Mouse (Mus musculus) G1E-ER4 (cell line): Measurements from ENCODE around the gene Grip1. TPM values are rescaled to one million over a fixed set of nuclear protein-coding genes. Genes with fewer than 3 reads are reported as not detected.

Source experiments
- GATA1 ChIP-seq: IDR thresholded peaks from one replicate; pipeline ENCODE4 v1.8.0; 2012; ENCODE audit warnings: low read length, inconsistent platforms
- polyA plus RNA-seq: library from polyadenylated mRNA; stranded (reverse); fragments of >175 nt; gene quantifications from 2 replicates; pipeline ENCODE4 v1.2.3, GENCODE M21; 2012

Grip1 gene
- polyA plus RNA-seq, 1 experiment = not detected

DNA sequence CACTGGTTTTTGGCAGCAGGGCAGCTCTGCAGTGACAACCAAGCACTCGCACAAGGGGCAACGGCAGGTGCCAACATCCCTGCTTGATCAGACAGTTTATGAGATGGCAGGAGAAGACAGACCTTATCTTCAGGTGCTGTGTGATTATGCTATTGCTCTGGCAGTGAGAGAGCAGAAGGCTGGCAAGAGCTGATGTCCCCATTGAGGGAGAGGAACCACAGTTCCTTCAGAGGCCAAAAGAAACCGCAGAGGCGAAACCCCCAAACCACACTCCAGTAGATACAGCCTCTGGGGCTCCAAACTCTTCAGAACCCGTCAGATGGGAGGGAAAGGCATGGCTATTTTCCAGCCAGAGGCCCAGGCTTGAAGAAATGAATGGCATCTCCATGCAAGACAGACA is 932 bp upstream of the Grip1 start:
- TF ChIP-seq GATA1 = no peak

GRCm38 (mm10) chr10:119454106-119454667 is 557 bp downstream of the Grip1 start:
- no peak for TF ChIP-seq GATA1

- TF ChIP-seq GATA1 = no peak
Measured at GRCm38 (mm10) chr10:119454668-119455542, 1.3 kb downstream of the Grip1 start.

- no peak for TF ChIP-seq GATA1
Measured at GRCm38 (mm10) chr10:119455543-119455940, 1.9 kb downstream of the Grip1 start.

DNA sequence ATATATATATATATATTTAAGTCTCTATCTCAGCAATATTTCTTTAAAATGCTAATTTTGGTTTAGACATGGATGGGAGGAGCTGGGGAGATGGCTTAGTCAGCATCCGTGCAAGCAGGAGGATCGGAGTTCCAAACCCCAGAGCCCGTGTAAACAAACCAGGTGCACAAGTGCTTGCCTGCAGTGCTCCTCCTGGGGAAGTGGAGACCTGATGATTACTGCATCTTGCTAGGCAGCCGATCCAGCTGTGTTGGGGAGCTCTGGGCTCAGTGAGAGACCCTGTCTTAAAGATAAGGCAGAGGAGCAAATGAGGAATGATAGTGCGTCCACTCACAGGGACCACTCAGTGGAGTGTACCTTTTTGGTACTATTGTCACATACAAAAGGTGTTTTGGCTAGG is 3.5 kb downstream of the Grip1 start:
- no peak for TF ChIP-seq GATA1

DNA sequence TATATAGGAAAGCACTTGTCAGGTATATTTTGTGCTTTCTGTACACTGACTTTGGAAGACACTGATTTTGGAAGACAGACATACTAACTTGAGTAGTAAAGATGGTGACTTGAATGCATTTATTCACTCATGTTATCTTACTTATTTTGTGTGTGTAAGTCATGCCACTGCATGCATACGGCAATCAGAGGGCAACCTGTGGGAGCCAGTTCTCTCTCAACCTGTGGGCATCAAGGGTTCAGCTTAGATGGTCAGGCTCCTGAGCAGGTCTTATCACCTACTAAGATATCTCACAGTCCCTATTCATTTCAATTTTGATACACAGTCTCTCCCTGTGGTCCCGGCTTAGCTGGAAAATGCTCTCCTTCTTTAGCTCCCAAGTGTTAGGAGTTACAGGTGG is 5.4 kb downstream of the Grip1 start:
- TF ChIP-seq GATA1 = no peak

GRCm38 (mm10) chr10:119463345-119463744 is 9.7 kb downstream of the Grip1 start:
- no peak for TF ChIP-seq GATA1

DNA sequence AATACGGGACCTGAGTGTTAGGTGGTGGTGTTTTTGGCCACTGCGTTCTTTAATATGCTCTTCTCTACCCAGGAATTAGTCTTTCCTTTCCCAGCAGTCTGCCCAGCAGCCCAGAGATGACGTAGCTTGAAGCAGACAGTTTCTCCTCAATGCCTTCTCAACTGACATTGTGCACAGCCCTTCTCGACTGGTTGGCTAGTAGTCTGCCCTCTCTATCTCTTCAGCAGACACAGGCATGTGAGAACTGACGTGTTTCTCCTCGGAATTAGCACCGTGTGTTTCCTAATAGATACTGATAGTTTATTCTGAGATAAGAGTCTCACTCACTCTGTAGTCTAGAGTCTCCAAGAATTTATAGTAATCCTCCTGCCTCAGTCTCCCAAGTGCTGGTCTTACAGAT is 10.2 kb downstream of the Grip1 start:
- no peak for TF ChIP-seq GATA1

- no peak for TF ChIP-seq GATA1
Measured at GRCm38 (mm10) chr10:119467976-119468375, 14.3 kb downstream of the Grip1 start.

- no peak for TF ChIP-seq GATA1
Measured at GRCm38 (mm10) chr10:119470096-119470495, 16.5 kb downstream of the Grip1 start.

DNA sequence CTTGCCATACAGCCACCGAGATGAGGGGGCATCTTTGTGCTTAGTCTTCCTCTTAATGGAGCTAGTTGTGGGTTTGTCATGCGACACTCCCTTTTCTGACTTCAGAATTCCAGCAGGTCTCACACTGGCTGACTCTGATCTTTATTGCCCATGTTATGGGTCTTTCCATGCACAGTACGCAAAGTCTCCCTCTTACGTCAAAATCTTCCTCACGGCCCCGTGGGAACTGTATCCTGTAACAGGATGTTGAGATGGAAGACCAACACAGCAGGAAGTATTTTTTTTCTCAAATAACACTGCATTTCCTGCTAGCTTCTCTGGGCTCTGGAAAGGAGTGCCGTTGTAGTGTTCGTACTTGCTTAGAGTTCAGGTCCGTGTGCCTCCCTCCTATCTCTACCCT is 21.5 kb downstream of the Grip1 start:
- TF ChIP-seq GATA1 = no peak

- no peak for TF ChIP-seq GATA1
Measured at GRCm38 (mm10) chr10:119477661-119478060, 24.0 kb downstream of the Grip1 start.

GRCm38 (mm10) chr10:119483068-119483705 is 29.6 kb downstream of the Grip1 start:
- no peak for TF ChIP-seq GATA1

- no peak for TF ChIP-seq GATA1
Measured at GRCm38 (mm10) chr10:119483766-119484165, 30.1 kb downstream of the Grip1 start.

DNA sequence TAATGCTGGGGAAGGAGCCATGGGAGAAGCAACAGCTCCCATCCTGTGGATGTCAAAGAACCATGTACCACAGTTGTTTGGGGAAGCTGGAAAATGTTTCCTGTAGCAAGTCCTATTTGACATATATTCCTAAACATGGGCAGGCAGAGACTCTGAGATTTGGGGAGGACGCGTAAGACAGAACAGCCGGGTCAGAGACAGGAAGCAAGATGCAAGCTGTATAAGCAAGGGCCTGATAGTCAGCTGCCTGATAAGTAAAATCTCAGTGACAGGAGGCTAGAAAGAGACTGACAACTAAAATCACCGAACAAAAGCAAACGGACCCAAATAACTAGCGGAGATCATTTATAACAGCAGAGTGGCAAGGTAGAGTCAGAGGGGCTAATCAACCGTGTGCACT is 33.3 kb downstream of the Grip1 start:
- TF ChIP-seq GATA1 = no peak

- TF ChIP-seq GATA1 = no peak
Measured at GRCm38 (mm10) chr10:119490831-119491230, 37.2 kb downstream of the Grip1 start.

DNA sequence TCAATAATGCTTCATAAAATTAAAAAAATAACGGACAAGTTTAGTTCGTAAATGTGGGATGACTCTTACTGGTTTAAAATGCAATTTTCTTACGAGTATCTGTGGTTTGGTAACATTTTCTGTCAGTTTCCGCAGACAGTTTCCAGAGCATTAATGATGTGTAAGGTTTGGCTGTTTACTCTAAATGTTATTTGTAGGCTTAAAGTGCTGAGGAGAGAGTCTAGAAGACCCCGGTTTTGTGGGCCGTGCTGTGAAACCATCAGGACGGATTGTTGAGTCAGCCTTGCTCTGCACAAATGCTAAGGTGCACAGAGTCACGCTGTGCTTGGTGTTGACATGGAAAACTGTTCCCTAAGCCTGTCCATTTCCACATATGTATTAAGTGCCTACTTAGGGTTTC is 41.7 kb downstream of the Grip1 start:
- no peak for TF ChIP-seq GATA1
